Mouse (Mus musculus): Measurements from ENCODE around the gene Retreg3.

Gene Retreg3

DNA sequence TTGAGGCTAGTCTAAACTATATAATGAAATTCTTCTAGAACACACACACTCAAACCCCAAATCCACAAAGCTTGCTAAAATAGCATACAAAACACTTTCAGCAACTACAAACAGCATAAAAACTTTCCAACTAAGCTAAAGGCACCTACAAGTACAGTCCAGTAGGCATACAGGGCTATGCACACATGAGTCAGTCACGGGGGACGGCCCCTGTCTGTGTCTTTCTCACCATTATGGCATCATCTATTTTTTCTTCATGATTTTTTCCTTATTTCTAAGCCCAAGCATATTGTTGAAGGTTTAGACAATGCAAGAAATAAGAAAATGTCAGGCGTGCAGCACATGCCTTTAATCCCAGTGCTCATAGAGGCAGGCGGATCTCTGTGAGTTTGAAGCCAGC, 8.5 kb downstream of the Retreg3 start:
- DNase-seq = no peak

DNA sequence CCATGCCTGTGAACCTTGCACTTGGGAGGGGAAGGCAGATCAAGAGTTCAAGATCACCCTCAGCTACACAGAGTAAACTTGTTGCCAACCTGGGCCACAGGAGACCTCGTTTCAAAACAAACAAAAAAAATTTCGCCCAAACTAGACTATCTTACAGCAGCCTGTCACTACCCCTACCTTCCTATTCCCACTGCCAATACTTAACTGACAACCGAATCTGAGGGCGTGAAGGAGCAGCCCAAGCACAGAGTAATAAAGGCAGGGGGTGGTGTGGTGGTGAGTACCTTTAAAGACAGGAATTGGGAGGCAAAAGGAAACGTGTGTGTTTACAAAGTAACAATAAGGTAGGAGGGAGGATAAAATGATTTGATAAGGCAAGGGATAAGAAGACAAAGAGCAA, 9.0 kb downstream of the Retreg3 start:
- DNase-seq = no peak

DNA sequence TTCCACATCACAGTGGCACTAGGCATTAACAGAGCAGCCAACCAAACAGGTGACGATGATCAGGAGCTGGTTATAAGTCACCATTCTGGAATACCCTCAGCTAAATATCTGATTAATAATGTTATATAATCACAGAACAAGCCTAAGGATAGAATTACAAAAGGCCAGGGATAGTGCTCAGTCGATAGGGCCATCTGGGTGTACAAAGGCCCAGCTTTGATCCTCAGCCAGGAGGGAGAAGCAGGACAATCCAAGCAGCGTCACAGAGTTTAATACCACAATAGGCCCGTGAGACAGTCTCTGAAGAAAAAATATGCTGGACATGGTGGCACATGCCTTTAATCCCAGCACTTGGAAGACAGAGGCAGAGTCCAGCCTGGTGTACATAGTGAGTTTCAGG, 10.3 kb downstream of the Retreg3 start:
- no peak for DNase-seq

DNA sequence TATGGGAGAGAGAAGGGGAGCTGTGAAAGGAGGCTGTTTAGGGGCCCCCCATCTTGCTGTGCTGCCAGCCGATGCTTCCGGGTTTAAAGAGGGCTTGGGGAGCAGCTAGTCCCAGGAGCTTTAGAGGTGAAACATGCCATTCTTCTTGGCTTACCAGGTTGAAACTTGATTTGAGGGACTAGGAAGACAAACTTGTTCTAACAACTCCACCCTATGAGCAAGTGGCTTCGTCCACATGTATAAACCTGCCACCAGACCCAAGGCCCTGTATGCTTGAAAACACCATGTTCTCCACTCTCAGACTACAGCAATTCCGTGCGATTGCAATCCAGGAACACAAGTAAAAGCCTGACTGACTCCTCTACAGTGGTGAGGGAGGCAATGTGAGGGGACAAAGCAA, 16.7 kb downstream of the Retreg3 start:
- DNase-seq = no peak

DNA sequence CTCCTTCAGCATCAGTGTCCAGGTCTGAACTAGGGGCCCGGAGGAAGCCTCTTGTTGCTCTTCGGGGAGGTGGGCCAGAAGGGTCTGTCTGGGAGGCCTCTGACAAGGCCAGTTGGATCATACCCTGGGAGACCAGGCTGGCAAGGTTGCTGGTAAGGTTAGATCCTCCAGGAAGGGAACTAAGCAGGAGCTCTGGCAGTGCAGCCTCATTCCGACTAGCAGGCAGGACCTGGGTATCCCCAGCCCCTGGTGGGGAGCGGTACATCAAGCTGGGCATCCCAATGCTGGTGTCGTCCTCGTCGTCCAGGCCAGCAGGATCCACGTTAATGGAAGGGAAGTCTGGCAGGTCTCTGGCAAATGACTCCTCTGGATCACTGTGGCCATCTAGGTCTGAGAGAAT, 21.5 kb downstream of the Retreg3 start:
- no peak for DNase-seq

DNA sequence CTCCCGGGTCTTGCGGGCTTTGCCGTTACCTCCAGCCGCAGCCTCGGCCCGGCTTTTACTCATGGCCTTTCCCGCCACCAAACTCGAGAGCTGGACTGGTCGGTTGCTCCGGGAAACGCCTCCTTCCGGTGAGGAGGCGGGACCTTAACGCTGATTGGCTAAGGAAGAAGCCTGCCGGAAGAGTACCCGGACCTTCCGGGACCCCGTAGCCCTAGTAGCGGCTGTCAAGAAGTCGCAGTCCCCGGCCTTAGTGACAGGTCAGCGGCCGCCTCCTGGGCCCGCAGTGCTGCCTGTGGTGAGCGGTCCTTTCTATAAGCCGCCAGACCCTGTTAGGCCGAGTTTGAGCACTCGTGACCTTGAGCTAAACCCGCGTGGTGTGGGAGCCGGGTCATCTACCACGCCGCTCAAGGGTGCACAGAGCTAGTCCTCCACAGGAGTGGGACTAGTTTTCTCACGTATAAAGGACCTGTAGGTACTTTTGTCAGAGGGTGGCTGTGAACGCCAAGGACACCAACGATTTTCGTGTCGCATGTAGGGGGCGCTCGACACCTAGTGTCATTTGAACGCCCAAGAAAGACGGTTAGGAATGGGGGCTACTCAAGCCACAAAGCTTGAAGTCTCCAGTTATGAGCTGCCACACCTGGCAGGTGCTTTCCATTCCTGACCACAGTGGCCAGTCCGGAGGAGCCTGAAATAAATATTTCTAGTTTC, 24.2 kb downstream of the Retreg3 start, which contains the start of gene Psmc3ip:
Gene Psmc3ip (minus strand): TSS at position 123 of the 711 bp plus-strand sequence.
- peak; percentile 88 for DNase-seq

DNA sequence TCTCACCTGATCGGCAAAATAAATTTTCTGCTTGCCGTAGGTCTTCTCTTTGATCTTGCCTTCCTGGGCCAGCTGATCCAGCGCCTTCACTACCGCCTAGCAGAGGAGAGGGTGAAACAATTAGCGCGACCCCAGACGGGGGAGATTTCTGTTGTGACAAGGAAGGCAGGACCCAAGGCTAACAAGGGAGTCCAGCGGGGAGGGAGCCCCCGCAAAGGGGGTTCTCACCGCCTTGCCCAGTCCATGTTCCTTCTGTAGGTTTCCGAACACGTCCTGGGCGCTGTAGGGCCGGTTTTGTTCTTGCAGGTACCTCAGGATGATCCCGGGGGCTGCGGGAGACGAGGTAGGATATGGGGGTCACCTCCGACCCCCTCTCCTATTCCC, 24.8 kb downstream of the Retreg3 start:
- DNase-seq = no peak

DNA sequence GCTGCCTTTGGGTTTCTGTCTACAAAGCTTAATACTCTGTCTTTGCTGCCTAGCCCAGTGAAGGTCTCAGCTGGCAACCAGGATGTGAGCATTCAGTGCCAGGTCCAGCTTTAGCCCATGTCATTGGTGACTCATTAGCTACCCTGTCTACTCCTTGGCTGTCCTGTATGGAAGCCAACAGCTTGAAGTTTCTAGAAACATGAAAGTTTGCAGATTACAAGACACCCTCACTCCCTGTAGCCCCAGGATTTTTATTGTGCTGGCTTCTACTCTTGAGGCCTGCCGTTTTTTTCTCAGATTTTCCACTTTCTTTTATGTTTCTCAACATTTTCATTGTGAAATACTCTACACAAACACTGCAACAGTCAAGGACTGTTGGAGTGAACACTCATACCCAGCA, 29.8 kb downstream of the Retreg3 start:
- no peak for DNase-seq

DNA sequence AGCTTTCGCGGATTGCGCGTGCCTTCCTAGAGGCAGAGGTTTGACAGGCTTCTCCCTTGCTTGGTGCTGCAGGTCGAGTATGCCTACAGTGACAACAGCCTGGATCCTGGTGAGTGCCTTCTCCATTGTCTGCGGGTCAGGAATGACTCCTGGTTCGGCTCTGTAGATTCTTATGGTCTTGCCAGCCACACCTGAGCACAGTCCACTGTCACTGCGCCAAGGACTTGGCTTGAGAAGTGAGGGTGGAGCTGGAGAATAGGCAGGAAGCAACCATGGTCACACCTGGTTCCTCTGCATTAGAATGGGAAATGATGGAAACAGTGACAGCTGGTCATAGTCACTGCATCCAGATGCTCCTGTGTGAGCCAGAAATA, 32.0 kb downstream of the Retreg3 start:
- no peak for DNase-seq

DNA sequence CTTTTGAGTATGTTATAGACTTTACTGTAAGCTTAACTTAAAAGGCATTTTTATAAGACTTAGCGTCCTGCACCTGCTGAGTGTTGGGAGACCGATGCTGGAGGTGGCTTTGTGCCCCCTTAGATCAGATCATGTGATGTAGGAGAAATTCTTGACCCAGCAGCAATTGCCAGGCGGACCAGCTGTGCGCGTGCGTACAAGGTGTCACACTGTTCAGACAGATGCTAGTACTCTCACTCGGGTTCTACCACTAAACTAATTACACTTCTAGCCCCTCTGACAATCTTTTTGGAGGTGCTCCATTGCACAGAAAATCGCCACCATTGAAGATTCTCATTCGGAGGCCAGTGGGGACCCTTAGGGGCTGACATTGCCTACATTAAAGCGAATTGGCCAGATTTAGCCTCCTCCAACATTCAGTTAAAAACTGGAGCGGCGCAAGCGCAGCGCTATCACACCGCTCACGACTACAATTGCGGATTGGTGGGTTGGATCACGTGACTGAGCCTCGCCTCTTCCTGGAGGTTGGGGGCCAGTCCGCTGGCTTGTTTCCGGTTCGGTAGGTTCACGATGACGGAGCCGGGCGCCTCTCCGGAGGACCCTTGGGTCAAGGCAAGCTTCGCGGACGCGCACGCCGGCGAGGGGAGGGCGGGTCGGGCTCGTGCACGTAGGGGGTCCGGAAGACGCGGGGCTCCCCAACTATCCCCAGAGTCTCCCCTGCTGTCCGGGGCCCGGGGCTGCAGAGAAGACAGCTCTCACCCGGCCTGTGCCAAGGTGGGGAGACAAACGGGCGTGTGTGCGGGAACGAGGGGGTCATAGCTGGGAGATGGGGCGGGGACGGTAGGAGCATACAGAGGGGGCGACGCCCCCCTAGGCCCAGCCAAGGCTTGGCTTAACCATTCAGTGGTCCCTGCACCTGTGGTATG, 32.7 kb downstream of the Retreg3 start, which contains the start of gene Mlx:
Gene Mlx (plus strand): TSS at position 522 of the 926 bp plus-strand sequence.
- peak; percentile 87 for DNase-seq

DNA sequence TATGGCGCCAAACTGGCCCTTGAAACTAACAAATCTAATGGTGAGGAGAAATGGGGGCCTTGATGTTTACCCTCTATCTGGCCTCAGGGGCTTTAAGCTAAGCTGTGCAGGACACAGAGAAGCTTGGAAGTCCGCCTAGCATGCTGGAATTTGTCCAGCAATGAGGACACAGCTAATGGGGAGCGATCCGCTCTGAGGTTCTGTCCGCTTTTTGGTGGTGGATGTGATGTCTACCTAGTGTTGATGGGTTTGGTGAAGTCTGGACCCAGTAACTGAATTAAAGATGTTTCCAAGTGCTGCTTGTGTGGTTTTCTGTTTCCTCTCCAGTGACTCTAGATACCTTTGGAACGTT, 33.4 kb downstream of the Retreg3 start:
- no peak for DNase-seq

DNA sequence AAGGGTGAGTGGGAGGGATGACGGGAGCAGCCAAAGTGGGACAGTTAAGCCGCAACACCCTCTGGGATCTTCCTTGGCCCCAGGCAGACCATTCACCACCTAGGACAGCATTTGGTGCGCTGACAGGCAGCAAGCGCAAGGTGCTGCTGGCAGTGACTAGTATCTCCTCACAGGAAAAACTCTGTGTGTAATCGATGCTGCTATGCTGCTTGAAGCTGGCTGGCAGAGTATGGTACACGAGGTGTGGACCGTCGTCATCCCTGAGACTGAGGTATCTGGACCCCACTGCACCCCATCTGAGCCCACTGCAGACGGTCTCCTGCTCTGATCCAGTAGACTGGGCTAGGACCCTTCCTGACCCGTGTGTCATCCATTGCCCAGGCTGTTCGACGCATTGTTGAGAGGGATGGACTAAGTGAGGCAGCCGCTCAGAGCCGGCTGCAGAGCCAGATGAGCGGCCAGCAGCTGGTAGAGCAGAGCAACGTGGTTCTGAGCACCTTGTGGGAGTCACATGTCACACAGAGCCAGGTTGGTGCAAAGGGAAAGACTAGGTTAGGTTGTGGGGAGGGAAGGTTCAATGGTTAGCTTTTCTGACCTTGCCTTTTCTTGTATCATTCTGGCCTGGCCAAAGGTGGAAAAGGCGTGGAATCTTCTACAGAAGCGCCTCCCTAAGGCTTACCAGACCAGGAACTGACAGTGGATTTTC, 33.9 kb downstream of the Retreg3 start:
- no peak for DNase-seq

DNA sequence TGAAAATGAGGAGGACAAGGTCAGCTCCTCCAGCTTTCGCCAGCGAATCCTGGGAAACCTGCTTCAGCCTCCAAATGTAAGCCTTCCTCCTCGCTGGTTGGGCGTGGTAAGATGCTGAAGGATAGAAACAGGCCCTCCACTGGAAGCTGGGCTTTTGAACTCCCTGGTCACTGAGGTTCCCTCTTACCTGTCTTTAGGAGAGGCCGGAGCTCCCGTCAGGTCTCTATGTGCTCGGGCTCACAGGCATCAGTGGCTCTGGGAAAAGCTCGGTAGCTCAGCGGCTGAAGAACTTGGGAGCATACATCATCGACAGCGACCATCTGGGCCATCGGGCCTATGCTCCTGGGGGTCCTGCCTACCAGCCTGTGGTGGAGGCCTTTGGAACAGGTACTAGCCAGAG, 34.9 kb downstream of the Retreg3 start:
- no peak for DNase-seq

DNA sequence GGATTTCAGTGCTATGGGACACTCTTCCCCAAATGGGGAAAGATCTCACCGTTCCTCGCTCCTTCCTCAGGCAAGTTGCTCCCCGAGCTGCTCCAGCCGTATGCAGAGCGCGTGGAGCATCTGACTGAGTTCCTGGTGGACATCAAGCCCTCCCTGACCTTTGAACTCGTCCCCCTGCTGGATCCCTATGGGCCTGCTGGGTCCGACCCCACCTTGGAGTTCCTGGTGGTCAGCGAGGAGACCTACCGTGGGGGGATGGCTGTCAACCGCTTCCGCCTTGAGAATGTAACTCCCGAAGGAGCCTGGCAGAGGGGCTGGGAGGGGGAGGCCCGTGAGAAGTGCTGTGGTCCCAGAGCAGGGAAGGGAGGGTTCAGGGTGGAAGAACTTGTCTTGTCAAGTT, 35.4 kb downstream of the Retreg3 start:
- DNase-seq = no peak

DNA sequence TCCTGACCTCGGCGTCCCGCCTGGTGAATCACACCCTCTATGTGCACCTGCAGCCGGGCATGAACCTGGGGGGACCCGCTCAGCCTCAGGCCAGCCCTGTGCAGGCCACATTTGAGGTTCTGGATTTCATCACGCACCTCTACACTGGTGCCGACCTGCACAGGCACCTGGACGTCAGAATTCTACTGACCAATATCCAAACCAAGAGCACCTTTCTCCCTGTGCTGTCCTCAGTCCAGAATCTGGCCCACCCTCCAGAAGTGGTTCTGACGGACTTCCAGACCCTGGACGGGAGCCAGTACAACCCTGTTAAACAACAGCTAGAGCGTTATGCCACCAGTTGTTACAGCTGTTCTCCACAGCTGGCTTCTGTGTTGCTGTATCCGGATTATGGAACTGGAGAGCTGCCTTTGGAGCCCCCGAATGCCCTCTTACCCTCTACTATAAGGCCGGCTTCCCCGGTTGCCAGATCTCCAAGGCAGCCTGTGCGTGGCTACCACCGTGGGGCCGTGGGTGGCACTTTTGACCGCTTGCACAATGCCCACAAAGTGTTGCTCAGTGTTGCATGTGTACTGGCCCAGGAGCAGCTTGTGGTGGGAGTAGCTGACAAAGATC, 36.5 kb downstream of the Retreg3 start:
- no peak for DNase-seq

DNA sequence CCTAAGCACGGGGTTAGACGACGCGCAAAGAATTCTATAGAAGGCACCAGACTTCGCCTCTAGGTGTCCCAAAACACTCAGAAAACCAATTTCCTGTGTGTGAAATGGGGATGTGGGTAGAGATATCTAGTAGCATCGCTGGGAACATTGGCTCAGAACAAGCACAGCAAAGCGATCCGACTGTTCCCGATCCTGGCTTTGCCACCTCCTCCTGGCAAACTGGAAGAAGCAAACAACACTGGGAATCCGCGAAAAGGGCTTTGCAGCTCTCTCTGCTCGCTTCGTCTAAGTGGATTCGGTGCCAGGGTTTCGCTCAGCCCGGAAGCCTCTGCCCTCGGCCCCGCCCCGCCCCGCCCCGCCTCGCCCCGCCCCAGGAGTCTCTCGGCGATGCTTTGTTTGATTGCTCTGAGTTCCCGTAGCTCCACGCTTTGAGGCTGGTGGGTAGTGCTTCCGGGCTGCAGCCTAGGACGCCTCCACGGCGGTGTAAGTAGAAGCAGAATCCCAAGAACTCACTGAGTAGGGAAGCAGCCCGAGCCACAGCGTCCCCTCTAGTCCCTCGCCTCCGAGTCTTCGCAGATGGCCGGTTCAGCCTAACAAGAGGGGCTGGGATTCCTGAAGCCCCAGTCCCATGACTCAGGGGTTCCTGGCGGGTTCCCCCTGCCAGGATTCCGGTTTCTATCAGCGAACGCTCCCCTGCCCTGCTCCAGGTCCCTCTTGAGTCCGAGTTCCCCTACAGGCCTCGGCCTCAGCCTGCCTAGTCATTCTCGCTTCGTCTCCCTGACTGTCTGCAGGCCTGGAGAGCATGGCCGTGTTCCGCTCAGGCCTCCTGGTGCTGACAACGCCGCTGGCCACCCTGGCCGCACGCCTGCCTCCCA, 37.2 kb downstream of the Retreg3 start, which contains the start of gene Coasy:
Gene Coasy (plus strand): TSS at position 358 of the 875 bp plus-strand sequence.
- peak; percentile 81 for DNase-seq

DNA sequence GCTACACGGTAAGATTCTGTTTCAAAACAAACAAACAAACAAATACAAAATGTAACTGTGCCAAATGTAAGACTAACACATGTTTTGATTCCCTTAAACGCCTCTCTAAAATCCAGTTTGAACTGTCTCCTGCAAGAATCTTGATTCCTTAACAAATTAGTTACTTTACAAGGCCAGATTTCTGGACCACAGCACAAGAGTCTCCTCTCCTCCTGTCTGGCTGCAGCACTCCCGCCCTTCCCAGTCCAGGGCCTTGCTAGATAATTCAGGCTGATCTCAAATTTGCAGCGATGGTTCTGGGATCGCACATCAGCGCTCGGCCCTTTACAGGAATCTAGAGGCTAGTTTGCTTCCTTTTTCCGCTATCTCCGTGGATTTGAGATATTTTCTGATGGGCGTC, 38.0 kb downstream of the Retreg3 start:
- DNase-seq = no peak

DNA sequence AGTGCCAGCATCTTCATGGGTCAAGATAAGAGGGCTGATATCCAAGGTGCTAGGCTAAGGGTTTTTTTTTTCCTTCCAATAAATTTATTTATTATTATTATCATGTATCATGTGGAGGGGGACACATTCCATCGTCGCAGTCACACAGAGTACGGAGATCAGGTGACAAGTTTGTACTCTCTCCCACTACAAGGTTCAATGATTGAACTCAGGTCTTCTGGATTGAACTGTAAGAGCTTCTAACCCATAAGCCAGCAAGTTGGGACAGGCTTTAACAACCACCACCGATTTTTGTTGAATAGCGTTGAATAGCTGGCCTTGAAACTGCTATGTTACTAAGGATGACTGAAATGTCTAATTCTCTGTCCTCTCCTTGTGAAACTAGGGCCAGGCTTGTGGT, 39.3 kb downstream of the Retreg3 start:
- DNase-seq = no peak

DNA sequence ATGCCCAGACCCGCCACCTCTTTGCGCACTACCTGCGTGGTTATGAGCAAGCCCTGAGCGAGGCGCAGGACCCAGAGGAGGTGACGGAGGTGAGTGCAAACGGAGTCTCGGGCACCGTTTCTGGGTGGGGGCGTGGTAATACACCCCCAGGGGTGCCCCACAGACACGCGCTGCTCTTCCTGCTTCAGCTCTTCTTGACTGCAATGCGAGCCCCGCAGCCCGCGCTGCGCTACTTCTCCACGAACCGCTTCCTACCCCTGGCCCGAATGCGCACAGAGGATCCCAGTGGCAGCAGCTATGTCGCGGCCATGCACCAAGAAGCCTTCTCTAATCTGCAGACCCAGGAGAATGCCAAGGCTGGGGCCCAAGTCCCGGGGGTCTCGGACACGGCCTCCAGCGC, 39.9 kb downstream of the Retreg3 start:
- no peak for DNase-seq

DNA sequence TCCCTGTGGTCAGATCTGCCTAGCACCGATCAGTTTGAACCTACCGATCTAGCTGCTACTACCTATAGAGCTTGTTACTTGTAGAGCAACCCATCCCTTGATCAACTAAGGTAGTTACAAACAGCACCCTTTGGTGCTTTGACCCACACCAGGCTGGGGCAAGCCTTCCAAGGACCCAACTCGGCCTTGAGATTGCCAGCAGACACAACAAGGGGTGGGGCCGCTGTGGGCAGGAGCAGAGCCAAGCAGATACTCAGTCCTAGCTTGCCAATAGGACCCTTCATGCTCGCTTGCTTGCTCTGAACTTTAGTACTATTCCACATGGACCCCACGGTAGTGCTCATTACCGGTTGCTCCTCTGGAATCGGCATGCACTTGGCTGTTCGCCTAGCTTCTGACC, 41.6 kb downstream of the Retreg3 start, which contains the start of gene Hsd17b1:
Gene Hsd17b1 (plus strand): TSS at position 291 of the 400 bp plus-strand sequence.
- DNase-seq = no peak

DNA sequence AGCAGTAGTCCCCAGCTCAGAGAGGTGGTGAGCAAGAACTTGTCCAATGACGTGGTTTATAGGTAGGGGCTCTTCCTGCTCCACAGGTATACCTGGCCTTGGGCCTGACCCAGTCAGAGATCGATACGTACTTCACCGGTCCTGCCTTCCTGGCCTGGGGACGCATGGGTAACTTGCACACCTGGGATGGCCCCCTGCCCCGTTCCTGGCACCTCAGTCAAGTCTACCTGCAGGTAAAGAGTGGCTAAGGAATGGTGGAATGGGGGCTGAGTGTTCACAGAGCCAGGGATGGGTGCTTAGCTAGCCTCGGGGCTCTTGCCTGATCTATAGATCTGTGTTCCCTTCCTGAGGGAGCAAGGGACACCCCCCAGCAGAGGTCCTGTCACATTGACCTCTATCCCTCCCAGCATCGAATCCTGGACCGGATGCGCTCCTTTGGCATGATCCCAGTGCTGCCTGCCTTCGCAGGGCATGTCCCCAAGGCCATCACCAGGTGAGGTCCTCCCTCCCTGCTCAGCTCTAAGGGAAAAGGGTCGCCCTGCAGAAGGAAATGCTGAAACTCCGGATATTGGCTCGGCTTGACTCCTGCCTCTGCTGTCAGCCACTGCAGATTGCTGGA, 47.8 kb downstream of the Retreg3 start:
- no peak for DNase-seq

Measured in right cerebral cortex, postnatal 4 days (tissue).